Mouse (Mus musculus) kidney, embryonic 15.5 days (tissue): ENCODE results near the gene Hmox1. TPM values are rescaled to one million over a fixed set of nuclear protein-coding genes. Genes with fewer than 3 reads are reported as not detected.

Source experiments
- ATAC-seq: fragments of 200-750 bp; cut with Nextera tagmentation; replicated peaks from 2 replicates; pipeline ENCODE4 v1.8.0; 2017; ENCODE audit warnings: moderate TSS enrichment; ENCODE audit not compliant: low FRiP score
- H3K27ac ChIP-seq: fragments of 300-500 bp; sonication (generic); 2 replicates; pipeline ENCODE4 v1.5.1; 2015; ENCODE audit warnings: mild to moderate bottlenecking, inconsistent platforms
- H3K27me3 ChIP-seq: fragments of 300-500 bp; sonication (generic); 2 replicates; pipeline ENCODE4 v1.6.1; 2015; ENCODE audit warnings: inconsistent platforms
- H3K36me3 ChIP-seq: fragments of 300-500 bp; sonication (generic); 2 replicates; pipeline ENCODE4 v1.6.1; 2015; ENCODE audit warnings: inconsistent platforms
- H3K4me1 ChIP-seq: fragments of 300-500 bp; sonication (generic); 2 replicates; pipeline ENCODE4 v1.6.1; 2015; ENCODE audit warnings: inconsistent platforms
- H3K4me2 ChIP-seq: fragments of 300-500 bp; sonication (generic); 2 replicates; pipeline ENCODE4 v1.6.1; 2015; ENCODE audit warnings: moderate library complexity, mild to moderate bottlenecking, inconsistent platforms
- H3K4me3 ChIP-seq: fragments of 300-500 bp; sonication (generic); replicated peaks from 2 replicates; pipeline ENCODE4 v1.5.1; 2015; ENCODE audit warnings: mild to moderate bottlenecking, inconsistent platforms
- H3K9ac ChIP-seq: fragments of 300-500 bp; sonication (generic); 2 replicates; pipeline ENCODE4 v1.6.1; 2015; ENCODE audit warnings: mild to moderate bottlenecking, inconsistent platforms
- H3K9me3 ChIP-seq: fragments of 300-500 bp; sonication (generic); replicated peaks from 2 replicates; pipeline ENCODE4 v1.6.1; 2016; ENCODE audit warnings: inconsistent platforms
- WGBS: fragments of 180-500 bp; shearing (Covaris S2); methylation state at CpG from one replicate; pipeline ENCODE4 v1.1.7; 2015; ENCODE audit warnings: mixed read lengths; 5-methylcytosine and 5-hydroxymethylcytosine counted together
- polyA plus RNA-seq: library from polyadenylated mRNA; unstranded; fragments of >200 nt; fragmentation: Nextera tagmentation; extraction: Ambion mirVana; gene quantifications from 2 replicates; pipeline ENCODE4 v1.2.1, GENCODE M21; 2015

Gene Hmox1
- polyA plus RNA-seq = 37.9 and 40.1 TPM in 2 replicates

GRCm38 (mm10) chr8:75093399-75094156 is at the start of gene Hmox1:
Hmox1 (plus strand) TSS chr8:75093621.
- peak within 1 kb of the TSS; percentile 83 for H3K27ac ChIP-seq
- no peaks in the 10 kb centered on the region for H3K27me3 ChIP-seq
- peak; percentile 90 for ATAC-seq
- peaks cover 22% of the 10 kb centered on the region for H3K36me3 ChIP-seq
- peak within 1 kb of the TSS; percentile 67 for H3K4me3 ChIP-seq
- WGBS = 1% methylated on average over 36 of the region's 36 CpGs
- peak within 1 kb of the TSS; percentile 85 for H3K4me2 ChIP-seq
- H3K9ac ChIP-seq = peak within 1 kb of the TSS; percentile 76
- H3K9me3 ChIP-seq = no peaks in the 10 kb centered on the region
- peaks cover 25% of the 10 kb centered on the region for H3K4me1 ChIP-seq

- Histone ChIP-seq H3K4me2 (no peak overlapping the region), H3K27ac (no peak overlapping the region), H3K9ac (no peak overlapping the region), H3K9me3 (no peaks in the 10 kb centered on the region), H3K36me3 (no peaks in the 10 kb centered on the region), H3K27me3 (no peaks in the 10 kb centered on the region), H3K4me3 (no peak overlapping the region), H3K4me1 (no peaks in the 10 kb centered on the region)
- ATAC-seq = no peak
- 80% methylated on average over 1 of the region's 1 CpGs for WGBS
These were observed 47.1 kb upstream of the Hmox1 start for GRCm38 (mm10) chr8:75046303-75046702.

- H3K4me2 ChIP-seq = no peak overlapping the region
- H3K9me3 ChIP-seq = no peaks in the 10 kb centered on the region
- no peak overlapping the region for H3K9ac ChIP-seq
- 83% methylated on average over 3 of the region's 3 CpGs for WGBS
- no peaks in the 10 kb centered on the region for H3K27me3 ChIP-seq
- no peaks in the 10 kb centered on the region for H3K4me1 ChIP-seq
- no peak overlapping the region for H3K4me3 ChIP-seq
- H3K36me3 ChIP-seq = no peaks in the 10 kb centered on the region
- ATAC-seq = no peak
- H3K27ac ChIP-seq = no peak overlapping the region
These were observed 45.6 kb upstream of the Hmox1 start for GRCm38 (mm10) chr8:75047784-75048183.

DNA sequence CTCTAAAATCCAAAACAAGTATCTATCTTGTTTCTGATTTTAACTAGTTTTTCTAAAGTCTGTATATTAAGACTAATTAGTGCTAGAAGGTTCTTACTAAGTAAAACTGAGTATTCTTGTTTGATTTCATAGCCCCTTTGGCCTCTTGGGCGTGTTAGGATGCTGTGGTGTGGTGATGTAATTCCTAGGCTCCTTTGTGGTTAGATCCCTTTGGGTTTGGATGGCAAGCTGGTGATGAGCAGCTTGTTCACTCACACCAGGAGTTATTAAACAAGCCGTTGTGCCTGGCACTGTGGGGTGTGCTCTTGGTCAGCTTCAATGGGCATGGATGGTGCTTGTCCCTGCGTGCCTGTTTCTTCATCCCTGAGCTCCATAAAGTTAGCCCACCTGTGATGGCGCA is 40.1 kb upstream of the Hmox1 start:
- H3K9me3 ChIP-seq = no peaks in the 10 kb centered on the region
- peaks cover 11% of the 10 kb centered on the region for H3K36me3 ChIP-seq
- 90% methylated on average over 4 of the region's 4 CpGs for WGBS
- H3K4me1 ChIP-seq = no peaks in the 10 kb centered on the region
- no peak for ATAC-seq
- H3K27ac ChIP-seq = no peak overlapping the region
- H3K4me2 ChIP-seq = no peak overlapping the region
- H3K27me3 ChIP-seq = no peaks in the 10 kb centered on the region
- no peak overlapping the region for H3K4me3 ChIP-seq
- no peak overlapping the region for H3K9ac ChIP-seq

- no peak for ATAC-seq
- Histone ChIP-seq H3K9me3 (no peaks in the 10 kb centered on the region), H3K27me3 (no peaks in the 10 kb centered on the region), H3K27ac (no peak overlapping the region), H3K9ac (no peak overlapping the region), H3K36me3 (peaks cover 14% of the 10 kb centered on the region), H3K4me1 (no peaks in the 10 kb centered on the region), H3K4me3 (no peak overlapping the region), H3K4me2 (no peak overlapping the region)
- WGBS = 96% methylated on average over 2 of the region's 2 CpGs
These were observed 37.7 kb upstream of the Hmox1 start for GRCm38 (mm10) chr8:75055673-75056072.

DNA sequence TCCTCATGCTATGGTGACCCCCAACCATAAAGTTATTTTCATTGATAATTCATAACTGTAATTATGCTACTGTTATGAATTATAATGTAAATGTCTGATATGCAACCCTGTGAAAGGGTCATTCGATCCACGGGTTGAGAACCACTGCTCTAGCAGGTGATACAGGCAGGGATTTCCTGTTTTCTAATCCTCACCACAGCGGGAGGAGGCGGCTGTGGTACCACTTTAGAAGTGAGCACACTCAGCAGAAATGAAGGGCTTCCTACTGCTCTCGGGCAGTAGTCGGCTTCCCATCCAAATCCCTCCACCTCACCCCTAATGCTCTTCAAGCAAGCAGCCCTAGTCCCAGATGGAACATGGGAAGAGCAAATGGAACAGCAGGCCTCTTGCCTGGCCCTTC is 33.4 kb upstream of the Hmox1 start:
- H3K27me3 ChIP-seq = no peaks in the 10 kb centered on the region
- no peak overlapping the region for H3K4me2 ChIP-seq
- H3K4me1 ChIP-seq = no peaks in the 10 kb centered on the region
- peaks cover 24% of the 10 kb centered on the region for H3K36me3 ChIP-seq
- H3K4me3 ChIP-seq = no peak overlapping the region
- H3K27ac ChIP-seq = no peak overlapping the region
- 80% methylated on average over 6 of the region's 6 CpGs for WGBS
- H3K9ac ChIP-seq = no peak overlapping the region
- no peaks in the 10 kb centered on the region for H3K9me3 ChIP-seq
- no peak for ATAC-seq

DNA sequence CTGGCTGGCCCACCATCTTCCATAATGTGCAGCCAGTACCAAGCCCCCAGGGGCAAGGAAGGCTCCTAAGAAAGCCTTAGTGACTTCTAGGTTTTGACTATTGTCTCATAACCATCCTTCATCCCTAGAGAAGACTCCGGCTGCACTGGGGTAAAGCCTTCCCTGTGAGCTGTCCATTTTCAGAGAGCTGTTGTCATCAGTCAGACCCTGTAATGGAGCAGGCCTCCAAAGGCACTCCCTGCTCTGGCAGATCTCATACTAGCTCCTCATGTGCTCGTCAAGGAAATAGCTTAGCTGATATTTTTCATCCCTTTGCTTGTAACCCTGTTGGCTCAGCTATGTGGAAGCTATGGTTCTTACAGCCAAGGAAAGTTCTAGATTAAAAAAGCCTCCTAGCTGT is 32.6 kb upstream of the Hmox1 start:
- Histone ChIP-seq H3K9ac (no peak overlapping the region), H3K27me3 (no peaks in the 10 kb centered on the region), H3K36me3 (peaks cover 32% of the 10 kb centered on the region), H3K9me3 (no peaks in the 10 kb centered on the region), H3K4me1 (no peaks in the 10 kb centered on the region), H3K4me3 (no peak overlapping the region), H3K27ac (no peak overlapping the region), H3K4me2 (no peak overlapping the region)
- no peak for ATAC-seq
- 89% methylated on average over 2 of the region's 2 CpGs for WGBS

DNA sequence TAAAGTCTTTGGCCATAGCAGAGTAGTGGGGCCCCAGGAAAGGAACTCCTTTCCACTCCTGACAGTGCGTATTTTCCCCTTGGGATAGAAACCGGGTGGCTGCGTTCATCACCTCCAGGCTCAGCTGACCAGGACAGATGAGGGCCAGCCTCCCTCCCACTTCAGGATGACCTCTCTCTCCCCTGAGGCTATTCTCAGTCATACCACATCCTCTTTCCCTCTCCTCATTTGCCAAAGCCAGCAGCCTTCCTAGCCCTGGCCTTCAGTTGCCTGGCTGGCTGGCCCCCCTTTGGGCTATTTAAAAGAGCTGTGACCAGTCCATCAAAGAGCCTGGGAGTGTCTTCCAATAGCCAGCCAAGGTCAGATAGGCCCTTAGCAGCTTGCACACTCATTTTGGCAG is 30.1 kb upstream of the Hmox1 start:
- no peak for ATAC-seq
- WGBS = 60% methylated on average over 3 of the region's 3 CpGs
- H3K4me3 ChIP-seq = no peak overlapping the region
- H3K4me1 ChIP-seq = no peaks in the 10 kb centered on the region
- H3K36me3 ChIP-seq = peaks cover 27% of the 10 kb centered on the region
- H3K27ac ChIP-seq = no peak overlapping the region
- no peak overlapping the region for H3K9ac ChIP-seq
- H3K9me3 ChIP-seq = no peaks in the 10 kb centered on the region
- no peaks in the 10 kb centered on the region for H3K27me3 ChIP-seq
- no peak overlapping the region for H3K4me2 ChIP-seq

- Histone ChIP-seq H3K4me2 (no peak overlapping the region), H3K4me3 (no peak overlapping the region), H3K36me3 (peaks cover 27% of the 10 kb centered on the region), H3K9me3 (no peaks in the 10 kb centered on the region), H3K4me1 (no peaks in the 10 kb centered on the region), H3K9ac (no peak overlapping the region), H3K27ac (no peak overlapping the region), H3K27me3 (no peaks in the 10 kb centered on the region)
- ATAC-seq = no peak
- 91% methylated on average over 3 of the region's 3 CpGs for WGBS
These were observed 28.6 kb upstream of the Hmox1 start for GRCm38 (mm10) chr8:75064790-75065189.

- H3K36me3 ChIP-seq = peaks cover 23% of the 10 kb centered on the region
- H3K4me1 ChIP-seq = no peaks in the 10 kb centered on the region
- no peaks in the 10 kb centered on the region for H3K9me3 ChIP-seq
- ATAC-seq = no peak
- H3K9ac ChIP-seq = no peak overlapping the region
- 69% methylated on average over 6 of the region's 6 CpGs for WGBS
- H3K27ac ChIP-seq = no peak overlapping the region
- H3K4me3 ChIP-seq = no peak overlapping the region
- no peaks in the 10 kb centered on the region for H3K27me3 ChIP-seq
- no peak overlapping the region for H3K4me2 ChIP-seq
These were observed 26.1 kb upstream of the Hmox1 start for GRCm38 (mm10) chr8:75067287-75067686.

DNA sequence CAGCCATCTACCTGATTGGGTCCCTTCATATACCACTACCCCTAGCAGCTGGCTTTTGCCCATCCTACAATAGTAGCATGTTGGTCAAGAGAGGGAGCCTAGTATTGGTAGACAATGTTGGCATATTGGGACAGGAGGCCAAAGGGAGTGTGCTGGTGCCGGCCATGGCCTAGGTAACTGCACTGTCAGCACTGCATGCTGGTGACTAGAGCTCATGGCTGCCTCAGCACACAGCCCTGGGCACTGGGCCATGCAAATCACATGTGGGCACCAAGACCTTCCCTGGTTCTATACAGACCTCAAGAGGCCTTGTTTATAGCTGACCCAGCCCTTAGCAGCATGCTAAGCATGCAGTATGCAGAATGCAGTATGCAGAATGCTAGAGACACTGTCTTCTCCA is 23.1 kb upstream of the Hmox1 start:
- no peaks in the 10 kb centered on the region for H3K9me3 ChIP-seq
- 78% methylated on average over 1 of the region's 1 CpGs for WGBS
- no peaks in the 10 kb centered on the region for H3K27me3 ChIP-seq
- H3K4me3 ChIP-seq = no peak overlapping the region
- no peak overlapping the region for H3K27ac ChIP-seq
- no peak overlapping the region for H3K4me2 ChIP-seq
- no peak for ATAC-seq
- no peak overlapping the region for H3K9ac ChIP-seq
- no peaks in the 10 kb centered on the region for H3K4me1 ChIP-seq
- H3K36me3 ChIP-seq = peaks cover 12% of the 10 kb centered on the region

- H3K27me3 ChIP-seq = no peaks in the 10 kb centered on the region
- H3K9me3 ChIP-seq = no peaks in the 10 kb centered on the region
- H3K36me3 ChIP-seq = no peaks in the 10 kb centered on the region
- no peak overlapping the region for H3K9ac ChIP-seq
- H3K4me2 ChIP-seq = no peak overlapping the region
- peak; percentile 87 for ATAC-seq
- H3K4me3 ChIP-seq = no peak overlapping the region
- H3K27ac ChIP-seq = no peak overlapping the region
- 23% methylated on average over 4 of the region's 4 CpGs for WGBS
- no peaks in the 10 kb centered on the region for H3K4me1 ChIP-seq
These were observed 21.6 kb upstream of the Hmox1 start for GRCm38 (mm10) chr8:75071627-75072346.
